Comparison of ENCODE assay signal across 8 mouse cellular contexts in the genomic region with DNA sequence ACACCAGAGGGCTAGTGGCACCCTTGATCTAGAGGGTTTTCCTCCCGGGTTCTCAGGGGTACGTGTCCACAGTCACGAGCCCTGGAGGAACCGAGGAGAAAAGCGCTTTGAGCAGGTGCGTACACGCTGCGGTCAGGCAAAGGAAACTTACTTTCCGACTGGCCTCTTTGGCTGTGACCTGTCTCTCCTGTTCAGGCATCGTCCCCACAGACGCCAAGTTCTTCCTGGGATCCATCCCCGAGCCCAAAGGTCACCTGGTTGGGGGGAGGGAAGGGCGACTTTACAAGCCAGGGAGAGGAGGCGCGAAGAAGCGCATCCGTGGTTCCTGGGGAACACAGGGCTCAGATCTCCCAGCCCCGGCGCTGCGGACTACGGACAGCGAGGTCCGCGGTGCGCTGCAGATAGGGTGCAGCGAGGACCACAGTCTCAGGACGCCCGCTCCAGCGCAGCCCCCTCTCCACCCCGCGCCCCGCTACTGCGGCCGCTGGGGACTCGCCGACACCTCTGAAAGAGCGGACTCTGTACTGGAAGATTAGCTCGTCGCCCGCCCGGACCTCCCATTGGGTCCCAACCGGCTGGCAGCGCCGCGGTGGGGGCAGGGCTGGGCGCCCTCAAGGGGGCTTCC. TPM values are rescaled to one million over a fixed set of nuclear protein-coding genes. Genes with fewer than 3 reads are reported as not detected.
DNase-seq lines count a peak whose midpoint lies in the region; ATAC-seq and TF ChIP-seq lines count a peak whose summit lies in the region.

A gene (minus strand): TSS at position 485 of the 625 bp plus-strand sequence.

- no peaks in the 10 kb centered on the region; the same call in 1 of the 2 replicates for H3K27me3 ChIP-seq in thymus, adult 2 months (ENCODE audit: control insufficient read depth, insufficient read depth, low read length)
- peaks cover 18% of the 10 kb centered on the region for H3K27me3 ChIP-seq in hindbrain, embryonic 10.5 days (ENCODE audit: insufficient read depth, poor library complexity, severe bottlenecking)
- peaks cover 33% of the 10 kb centered on the region for H3K27me3 ChIP-seq in limb, embryonic 10.5 days (ENCODE audit: low read depth, poor library complexity, severe bottlenecking)
- H3K27me3 ChIP-seq in myocyte (ENCODE audit: control insufficient read depth, insufficient read depth, insufficient read length): peaks cover 20% of the 10 kb centered on the region

- H3K4me1 ChIP-seq in thymus, adult 2 months (replicated peaks; ENCODE audit: control insufficient read depth, insufficient read depth, low read length): peaks cover 6% of the 10 kb centered on the region
- peaks cover 10% of the 10 kb centered on the region for H3K4me1 ChIP-seq in hindbrain, embryonic 10.5 days (replicated peaks)
- peaks cover 5% of the 10 kb centered on the region for H3K4me1 ChIP-seq in limb, embryonic 10.5 days

- no peak for TF ChIP-seq POLR2A in thymus, adult 2 months (IDR thresholded peaks at IDR 0.05; ENCODE audit: control insufficient read depth, extremely low read depth, insufficient read depth, low read length, poor library complexity)
- no peak for TF ChIP-seq POLR2A in myocyte (IDR thresholded peaks at IDR 0.05; ENCODE audit: insufficient read length, low read depth)

- H3K79me2 ChIP-seq in myocyte (ENCODE audit: control insufficient read depth, insufficient read depth): peaks cover 22% of the 10 kb centered on the region

- H3K36me3 ChIP-seq in thymus, adult 2 months (ENCODE audit: control insufficient read depth, insufficient read depth, low read length): peaks cover 1% of the 10 kb centered on the region
- peaks cover 27% of the 10 kb centered on the region for H3K36me3 ChIP-seq in hindbrain, embryonic 10.5 days
- peaks cover 27% of the 10 kb centered on the region for H3K36me3 ChIP-seq in limb, embryonic 10.5 days
- peaks cover 14% of the 10 kb centered on the region for H3K36me3 ChIP-seq in myocyte (ENCODE audit: control insufficient read depth, insufficient read depth)

- no peak for DNase-seq in cerebellum, adult 11 months
- DNase-seq in thymus, adult 2 months: no peak
- DNase-seq in thymus, postnatal 0 days (ENCODE audit: low spot score): no peak
- no peak for DNase-seq in hindbrain, embryonic 10.5 days (ENCODE audit: low spot score)
- no peak for DNase-seq in limb, embryonic 10.5 days (ENCODE audit: low spot score)
- DNase-seq in thymus, postnatal 4 days: no peak

- H3K27ac ChIP-seq in thymus, adult 2 months (ENCODE audit: control insufficient read depth, insufficient read depth, low read length): no peak within 1 kb of the TSS
- H3K27ac ChIP-seq in hindbrain, embryonic 10.5 days: peak within 1 kb of the TSS; percentile 89
- peak within 1 kb of the TSS; percentile 84 for H3K27ac ChIP-seq in limb, embryonic 10.5 days

- peak within 1 kb of the TSS; percentile 68 for H3ac ChIP-seq in myocyte (ENCODE audit: control insufficient read depth, insufficient read length)

- 1% methylated on average over 45 of the region's 46 CpGs for WGBS in thymus, adult 2 months
- WGBS in hindbrain, embryonic 10.5 days: under 1% methylated on average over 46 of the region's 46 CpGs
- WGBS in limb, embryonic 10.5 days: under 1% methylated on average over 46 of the region's 46 CpGs

- peak within 1 kb of the TSS; percentile 81 for H3K4me2 ChIP-seq in myocyte (ENCODE audit: low read depth)

- ATAC-seq in cerebellum, adult (ENCODE audit: insufficient number of reproducible peaks, low FRiP score, low TSS enrichment): peak; percentile 64

- 0 out of 2 replicates have a peak, but pooled peaks cover 5% of the 10 kb centered on the region for H3K9me3 ChIP-seq in hindbrain, embryonic 10.5 days
- H3K9me3 ChIP-seq in limb, embryonic 10.5 days (replicated peaks): no peaks in the 10 kb centered on the region

- H3K4me3 ChIP-seq in thymus, adult 2 months (ENCODE audit: control insufficient read depth, insufficient read depth, low read length): peak within 1 kb of the TSS; percentile 54
- peak within 1 kb of the TSS; percentile 72 for H3K4me3 ChIP-seq in hindbrain, embryonic 10.5 days
- peak within 1 kb of the TSS; percentile 77 for H3K4me3 ChIP-seq in limb, embryonic 10.5 days
- H3K4me3 ChIP-seq in myocyte: peak within 1 kb of the TSS; percentile 59

- TF ChIP-seq CTCF in thymus, adult 2 months (IDR thresholded peaks at IDR 0.05; ENCODE audit: borderline replicate concordance, control insufficient read depth, extremely low read depth, insufficient read depth, low read length, poor library complexity): no peak

TF ChIP-seq in myocyte, 11 proteins besides CTCF, POLR2A, EP300 and RAD21:
- TF ChIP-seq MYOG (IDR thresholded peaks at IDR 0.05; ENCODE audit: control insufficient read depth in 1 of 3, insufficient read depth in 1 of 3, insufficient read length in 2 of 3, low read depth in 2 of 3) (no peak), MYOD1 (IDR thresholded peaks at IDR 0.05; ENCODE audit: control insufficient read depth in 1 of 3, insufficient read length in 2 of 3, low read depth in 2 of 3) (no peak), E2F4 (IDR thresholded peaks at IDR 0.05; ENCODE audit: insufficient read depth) (no peak), POLR2AphosphoS2 (IDR thresholded peaks at IDR 0.05; ENCODE audit: insufficient read length, low read depth) (no peak), CEBPB (IDR thresholded peaks at IDR 0.05; ENCODE audit: insufficient read depth, poor library complexity, severe bottlenecking) (no peak)

RNA-seq across cellular contexts. Expression of the gene that starts here (rescaled TPM):
- 1.5 and 1.8 TPM in 2 replicates for polyA plus RNA-seq in thymus, adult 2 months (2012; rRNA removed)
- polyA plus RNA-seq in thymus, postnatal 0 days (2015; fragmentation: Nextera tagmentation; extraction: Ambion mirVana): 2.3 and 2.4 TPM in 2 replicates
- 2.5 TPM in 2 replicates for polyA plus RNA-seq in hindbrain, embryonic 10.5 days (2016; fragmentation: Nextera tagmentation; extraction: Ambion mirVana)
- 0.89 and 1.1 TPM in 2 replicates for polyA plus RNA-seq in limb, embryonic 10.5 days (2016; fragmentation: Nextera tagmentation; extraction: Ambion mirVana)
- 0.05 TPM for polyA plus RNA-seq in myocyte (2012; fragmentation: generic; extraction: Trizol)
